Mouse (Mus musculus) left cerebral cortex, adult 8-10 months (tissue): ENCODE measurements at regions not wholly inside any gene's neighbourhood (a gene's known extent, or its start where the extent isn't known, plus 50 kb on each side); places are given as distances from the start of the nearest gene placed in this dataset.

Experiments used
- DNase-seq, 2 experiments: peaks; one replicate each; pipeline ENCODE4 v3.0.0; 2022; ENCODE audit warnings: low spot score in 2 of 2

DNA sequence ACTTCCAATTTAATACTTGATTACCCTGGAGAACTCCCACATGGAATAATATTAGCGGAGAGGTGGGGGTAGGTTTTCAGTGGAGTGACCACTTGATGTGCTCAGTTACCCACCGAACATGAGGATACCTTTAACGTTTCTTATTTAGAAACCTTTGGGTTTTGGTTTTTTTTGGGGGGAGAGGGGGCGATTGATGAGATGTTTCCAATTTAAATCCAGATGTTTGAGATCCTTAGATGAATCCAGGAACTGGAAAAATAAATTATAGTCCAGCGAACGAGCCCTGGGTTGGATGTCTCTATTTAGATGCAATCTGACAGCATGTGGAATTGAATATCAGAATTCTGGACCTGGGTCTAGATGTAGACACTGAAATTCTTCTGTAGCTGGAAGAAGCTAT lies 393.4 kb downstream of the Cd83 start:
- DNase-seq, result no peak

DNA sequence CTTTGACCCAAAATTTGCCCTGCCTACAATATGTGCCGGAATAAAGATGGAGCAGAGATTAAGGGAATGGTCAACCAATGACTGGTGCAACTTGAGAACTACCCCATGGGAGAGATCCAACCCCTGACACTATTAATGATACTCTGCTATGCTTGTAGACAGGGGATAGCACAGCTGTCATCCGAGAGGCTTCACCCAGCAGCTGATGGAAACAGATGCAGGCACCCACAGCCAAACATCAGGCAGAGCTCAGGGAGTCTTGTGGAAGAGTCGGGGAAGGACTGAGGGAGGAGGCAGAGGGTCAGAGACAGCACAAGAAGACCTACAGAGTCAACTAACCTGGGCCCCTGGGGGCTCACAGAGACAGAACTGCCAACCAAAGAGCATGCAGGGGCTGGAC lies 395.8 kb downstream of the Cd83 start:
- no peak for DNase-seq

DNA sequence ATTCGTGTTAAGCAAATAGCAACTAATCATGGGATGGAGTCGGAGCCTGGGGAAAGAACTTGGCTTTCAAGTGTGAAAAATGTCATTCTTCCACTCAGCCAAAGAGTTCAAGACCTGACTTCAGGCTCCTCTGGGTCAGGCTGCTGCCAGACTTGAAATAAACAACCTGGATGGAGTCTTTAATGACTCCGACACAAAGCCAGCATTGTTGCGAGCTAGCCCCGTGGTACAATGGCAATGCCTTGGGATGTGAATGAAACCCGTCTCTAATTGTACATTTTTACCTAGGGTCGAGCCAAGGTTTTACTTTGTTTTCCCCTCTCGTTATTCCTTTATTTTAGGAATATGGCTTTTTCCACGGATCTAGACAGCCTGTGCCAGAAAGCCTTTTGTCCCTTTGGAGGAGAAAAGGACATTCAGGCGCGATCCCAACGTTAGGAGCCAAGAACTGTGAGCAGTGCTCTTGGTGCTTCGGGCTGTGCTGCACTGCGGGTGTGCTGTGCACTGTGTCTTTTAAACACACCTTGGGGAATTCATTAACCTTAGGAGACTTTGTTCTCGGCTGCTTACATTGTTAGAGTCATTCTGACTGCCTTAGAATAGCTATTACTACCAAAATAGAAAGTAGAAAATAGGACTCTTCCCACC lies 398.1 kb downstream of the Cd83 start:
- DNase-seq, result no peak

DNA sequence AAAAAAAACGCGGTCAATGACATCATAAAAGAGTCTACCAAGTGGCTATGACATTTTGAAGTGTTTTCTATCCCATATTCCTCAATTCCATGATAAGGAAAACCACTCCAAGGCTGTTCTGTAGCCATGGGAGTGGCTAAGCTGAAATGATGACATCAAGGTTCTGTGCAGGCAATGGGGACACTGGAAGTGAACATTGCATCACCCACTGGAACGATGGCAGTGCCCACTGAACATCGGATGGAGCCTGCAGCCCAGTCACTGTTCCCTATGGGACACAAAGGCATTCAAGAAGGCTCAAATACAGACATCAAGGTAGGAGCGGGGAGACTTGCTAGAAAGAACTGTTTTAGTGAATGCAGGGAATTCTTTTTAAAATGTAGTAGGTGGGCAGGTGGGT lies 410.8 kb downstream of the Cd83 start:
- DNase-seq, result no peak

DNA sequence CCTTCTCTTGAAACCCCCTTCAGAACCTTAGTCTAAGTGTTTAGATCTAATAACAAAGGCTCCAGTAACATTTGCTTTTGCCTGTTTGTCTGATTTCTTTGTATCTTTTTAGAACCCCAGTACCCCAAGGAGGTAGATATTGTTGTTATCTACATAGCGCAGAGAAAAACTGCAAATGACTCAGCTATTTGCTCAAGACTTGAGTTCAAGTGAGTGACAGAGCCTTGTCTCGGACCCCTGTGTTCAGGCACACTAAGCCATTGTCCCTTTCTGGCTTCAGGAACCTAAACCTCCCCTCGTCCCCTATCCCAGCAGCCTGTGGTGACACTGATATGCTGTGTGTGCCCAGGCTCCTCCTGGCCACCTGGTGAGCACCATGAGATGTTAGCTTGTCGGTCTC lies 421.5 kb downstream of the Cd83 start:
- DNase-seq, result no peak

DNA sequence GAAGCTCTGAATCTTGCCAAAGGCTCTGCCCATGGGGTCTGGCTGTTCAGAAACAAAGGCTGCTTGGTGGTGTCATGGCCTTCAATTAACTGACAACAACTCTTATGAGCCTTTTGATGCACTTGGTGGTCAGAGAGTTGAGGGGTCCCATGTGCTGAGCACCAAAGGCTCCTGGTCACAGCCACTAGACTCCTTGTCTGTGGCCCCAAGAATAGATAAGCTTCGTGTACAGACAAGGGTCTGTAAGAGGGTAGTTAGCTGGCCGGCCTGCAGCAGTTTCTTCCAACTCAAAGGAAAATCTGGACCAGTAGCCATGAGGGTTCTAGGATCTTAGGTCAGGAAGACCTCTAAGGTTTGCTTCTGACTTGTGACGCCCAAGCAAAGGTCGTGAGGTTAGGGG lies 421.9 kb downstream of the Cd83 start:
- no peak for DNase-seq

DNA sequence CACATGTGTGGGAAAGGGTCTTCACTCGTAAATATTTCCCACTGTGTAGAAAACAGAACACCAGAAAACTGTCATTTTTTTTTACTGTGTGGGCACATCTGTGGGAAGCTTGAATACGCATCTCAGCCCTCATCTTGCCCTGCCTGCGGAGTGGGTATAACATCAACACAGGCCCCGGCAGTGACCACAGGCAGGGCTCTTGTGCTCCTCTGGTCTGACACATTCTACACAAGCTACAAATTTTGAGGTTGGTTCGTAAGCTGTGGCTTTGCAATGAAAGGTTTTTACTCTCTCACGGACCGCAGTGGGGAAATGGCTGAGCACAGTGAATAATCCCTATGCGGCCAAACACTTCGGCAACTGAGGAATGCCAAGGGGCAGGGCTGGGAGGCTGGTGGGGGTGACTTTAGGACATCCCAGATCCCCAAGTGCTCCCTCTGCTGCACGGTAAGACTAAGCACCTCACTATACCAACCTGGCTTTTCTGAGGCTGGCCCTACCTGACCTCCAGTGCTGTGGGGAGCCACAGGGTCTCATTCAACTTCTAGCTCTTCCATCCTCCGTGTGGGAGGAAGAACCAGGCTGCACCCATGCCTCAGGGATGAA lies 422.9 kb downstream of the Cd83 start:
- no peak for DNase-seq

DNA sequence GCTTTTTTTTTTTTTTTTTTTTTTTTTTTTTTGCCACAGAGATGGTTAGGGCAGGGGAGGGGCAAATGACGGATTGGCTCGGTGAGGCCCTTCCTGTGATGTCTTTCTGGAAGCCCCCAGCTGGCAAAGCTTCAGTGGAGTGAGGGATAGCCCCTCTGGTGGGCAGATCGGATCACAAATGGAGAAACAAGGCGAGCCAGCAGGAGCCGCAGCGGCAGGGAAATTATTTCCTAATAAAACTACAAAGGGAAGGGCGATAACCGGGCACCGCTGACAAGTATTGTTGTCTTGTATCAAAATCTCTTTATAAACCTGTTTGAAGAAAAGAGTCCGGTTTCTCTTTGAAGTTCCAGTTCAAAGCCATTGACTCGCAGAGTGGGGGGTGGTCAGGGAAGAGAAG lies 424.5 kb downstream of the Cd83 start:
- DNase-seq, result no peak

DNA sequence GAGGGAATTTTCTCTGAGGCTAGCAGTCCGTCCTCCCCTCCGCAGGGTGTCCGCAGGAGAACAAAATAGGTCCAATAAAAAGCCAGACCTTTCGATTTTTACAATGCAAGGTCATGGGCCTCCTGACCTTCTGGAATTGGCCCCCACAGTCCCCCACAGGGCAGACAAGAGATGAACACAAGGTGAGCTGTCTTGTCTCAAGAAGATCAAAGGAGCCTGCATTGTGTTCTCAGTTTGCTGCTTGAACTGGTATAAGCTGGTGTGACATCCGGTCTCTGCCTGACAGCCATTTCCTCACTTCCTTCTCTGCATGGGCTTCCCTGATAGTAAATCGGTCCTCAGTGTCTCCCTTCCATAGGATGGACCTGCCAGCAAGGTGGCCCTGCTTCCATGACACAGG lies 425.5 kb downstream of the Cd83 start:
- no peak for DNase-seq

DNA sequence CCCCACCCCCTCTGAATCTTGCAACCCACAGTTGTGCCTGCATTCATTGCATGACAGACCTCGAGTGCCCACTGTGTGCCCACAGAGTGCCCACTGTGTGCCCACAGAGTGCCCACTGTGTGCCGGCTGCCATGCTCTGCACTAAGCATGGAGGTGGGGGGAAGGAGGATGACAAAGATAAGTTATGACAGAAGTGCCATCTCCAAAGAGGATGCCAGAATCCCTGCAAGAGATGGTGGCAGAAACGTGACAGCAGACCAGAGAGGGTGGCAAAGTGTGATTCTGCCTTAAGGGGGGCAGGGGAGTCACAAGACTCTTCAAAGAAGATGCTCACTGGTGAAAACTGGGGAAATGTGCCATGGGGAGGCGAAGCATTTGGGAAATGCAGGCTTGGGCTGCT lies 427.8 kb downstream of the Cd83 start:
- no peak for DNase-seq

DNA sequence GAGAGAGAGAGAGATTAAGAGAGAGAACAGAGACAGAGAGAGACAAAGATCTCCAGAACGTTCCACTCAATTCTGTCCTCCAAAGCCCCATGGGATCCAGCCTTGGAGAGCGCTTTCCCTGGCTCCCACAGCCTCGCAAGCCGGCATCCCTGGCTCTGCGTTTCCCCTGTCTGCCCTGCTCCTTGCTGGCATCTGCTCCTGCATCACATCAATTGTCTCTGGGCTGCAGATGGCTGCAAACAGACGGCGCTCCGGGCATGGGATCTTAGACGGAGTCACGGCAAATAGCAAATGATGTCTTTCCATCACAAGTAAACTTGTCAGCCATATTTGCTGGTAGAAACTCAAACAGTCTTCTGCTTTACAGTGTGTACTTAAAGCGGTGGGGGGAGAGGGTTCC lies 428.4 kb downstream of the Cd83 start:
- DNase-seq, result no peak

DNA sequence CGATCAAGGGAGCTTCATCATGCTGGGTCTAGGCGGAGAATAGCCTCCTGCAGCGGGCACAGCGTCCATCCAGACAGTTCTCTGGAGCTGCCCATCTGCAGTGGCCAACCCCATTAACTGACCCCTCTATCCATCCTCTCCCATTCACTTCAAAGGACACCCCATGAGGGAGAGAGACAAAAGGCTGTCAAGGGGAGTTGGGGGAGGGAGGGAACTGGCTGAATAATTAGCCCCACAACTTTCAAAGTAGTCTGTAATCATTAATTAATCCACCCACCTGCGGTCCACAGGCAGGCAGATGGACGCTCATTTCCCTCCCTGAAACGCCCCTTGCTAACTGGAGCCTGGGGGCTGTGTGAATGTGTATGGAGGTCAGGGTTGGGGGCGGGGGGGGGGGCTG lies 433.7 kb downstream of the Cd83 start:
- DNase-seq, result no peak

DNA sequence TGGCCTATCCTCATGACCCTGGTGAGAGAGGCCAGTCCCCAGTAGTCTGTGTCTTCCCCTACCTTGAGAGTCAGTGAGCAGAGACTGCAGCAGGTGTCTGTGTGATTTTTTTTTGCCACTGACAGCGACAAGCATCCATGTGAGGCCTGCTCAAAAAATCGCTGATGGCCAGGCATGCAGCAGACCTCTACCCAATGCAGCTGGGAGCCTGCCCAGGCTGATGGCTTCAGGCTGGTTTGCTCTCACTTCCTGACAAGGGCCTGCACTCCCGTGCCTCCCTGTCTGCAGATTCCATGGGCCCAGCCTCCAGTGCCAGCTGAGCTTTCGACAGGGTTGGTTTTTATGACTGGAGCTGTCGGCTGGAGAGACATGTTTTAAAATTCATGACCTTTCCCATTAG lies 437.1 kb downstream of the Cd83 start:
- no peak for DNase-seq

DNA sequence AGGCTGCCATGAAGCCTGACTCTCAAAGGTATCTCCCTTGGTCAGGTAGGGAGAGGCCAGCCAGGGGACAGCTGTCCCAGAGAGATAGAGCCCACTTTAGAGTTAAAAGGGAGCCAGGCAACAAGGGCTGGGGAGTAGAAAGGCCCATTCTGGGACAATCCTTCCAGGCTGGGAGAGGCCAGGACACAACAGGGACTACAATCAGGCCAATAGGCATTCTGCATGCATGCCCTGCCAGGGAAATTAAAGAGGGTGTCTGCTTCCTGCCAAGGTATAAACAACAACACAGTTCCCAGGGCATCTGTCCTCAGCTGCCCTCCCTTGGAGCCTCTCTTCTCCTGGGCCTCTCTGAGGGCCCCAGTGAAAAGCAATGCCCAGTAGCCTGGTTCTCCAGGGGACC lies 437.8 kb downstream of the Cd83 start:
- peak in 1 of 2 experiments; percentile 35 for DNase-seq

DNA sequence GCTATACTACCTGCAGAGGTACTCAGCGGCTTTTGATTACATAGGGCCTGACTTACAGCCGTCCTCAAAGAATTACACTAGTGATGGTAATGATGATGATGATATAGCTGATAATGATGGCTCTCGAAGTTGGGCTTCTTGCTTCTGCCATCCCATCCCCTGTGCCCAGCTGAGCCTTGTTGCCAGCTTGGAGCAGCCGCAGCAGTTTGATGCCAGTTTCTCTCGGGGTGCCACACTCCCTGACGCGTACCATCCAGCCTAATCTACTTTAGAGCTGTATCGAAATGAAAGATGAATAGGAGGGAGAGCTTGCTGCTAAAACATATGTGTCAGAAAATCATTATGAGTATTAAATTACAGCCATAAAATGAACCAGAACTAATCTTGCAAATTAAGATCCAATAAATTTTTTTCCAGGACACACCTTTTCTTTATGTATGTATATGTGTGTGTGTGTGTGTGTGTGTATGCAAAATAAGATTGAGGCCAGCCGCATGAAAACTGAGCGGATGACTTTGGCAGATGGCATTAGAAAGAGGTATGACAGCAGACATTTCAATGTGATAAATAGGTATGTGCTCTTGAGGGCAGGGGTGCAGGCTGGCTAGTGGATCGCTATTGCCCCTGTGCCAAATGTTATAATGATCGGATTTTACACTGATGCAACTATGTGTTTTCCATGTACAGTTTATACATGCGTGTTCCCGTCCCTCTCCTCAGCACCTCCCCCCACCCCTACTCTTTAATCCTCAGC lies 443.3 kb downstream of the Cd83 start:
- DNase-seq, result no peak

DNA sequence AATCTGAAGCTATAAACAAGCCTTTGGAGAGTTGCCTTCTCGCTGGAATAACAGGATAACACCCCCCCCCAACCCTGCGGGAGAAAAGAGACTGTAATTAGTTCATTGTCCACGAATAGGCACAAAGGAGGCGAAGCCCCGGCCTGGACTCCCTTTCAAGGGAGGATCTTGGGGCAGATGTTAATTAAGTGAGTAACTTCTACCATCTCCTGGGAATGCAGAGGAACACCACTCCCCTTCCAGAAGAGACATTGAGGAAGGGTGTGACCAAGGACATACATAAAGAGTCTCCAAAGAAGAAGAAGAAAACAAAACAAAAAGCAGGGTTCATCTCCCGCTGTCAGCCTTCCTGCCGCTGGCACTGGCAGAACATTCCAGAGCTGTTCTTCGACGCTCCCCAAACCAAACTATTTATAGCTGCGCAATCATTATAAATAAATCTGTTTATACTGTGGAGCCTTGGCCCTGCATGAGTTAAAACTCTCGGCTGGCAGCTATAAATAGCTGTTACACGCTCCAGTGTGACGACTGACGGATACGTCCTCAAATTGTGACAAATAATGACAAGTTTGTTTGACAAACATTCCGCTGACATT lies 444.1 kb downstream of the Cd83 start:
- no peak for DNase-seq

DNA sequence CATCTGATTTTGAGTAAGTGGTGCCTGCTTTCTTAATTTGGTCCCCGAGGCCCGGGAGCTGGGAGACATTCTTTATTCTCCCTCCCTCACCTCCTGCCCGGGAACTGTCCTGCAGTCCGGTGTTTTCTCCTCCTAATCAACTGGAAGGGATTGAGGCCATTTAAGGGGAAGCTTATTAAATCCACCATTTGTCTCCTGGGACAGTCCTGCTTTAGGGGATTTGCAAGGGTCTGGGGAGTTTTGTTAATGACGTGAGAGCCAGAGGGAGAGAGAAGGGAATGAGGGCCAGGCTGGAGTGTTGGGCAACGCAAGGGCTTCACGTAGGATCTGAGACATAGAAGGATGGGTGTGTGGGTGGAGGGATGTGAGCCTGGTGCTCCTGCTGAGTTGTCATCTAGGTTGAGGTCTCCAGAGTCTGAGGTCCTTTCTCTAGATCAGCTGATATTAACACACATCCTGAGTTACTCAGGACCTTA lies 444.6 kb downstream of the Cd83 start:
- no peak for DNase-seq

DNA sequence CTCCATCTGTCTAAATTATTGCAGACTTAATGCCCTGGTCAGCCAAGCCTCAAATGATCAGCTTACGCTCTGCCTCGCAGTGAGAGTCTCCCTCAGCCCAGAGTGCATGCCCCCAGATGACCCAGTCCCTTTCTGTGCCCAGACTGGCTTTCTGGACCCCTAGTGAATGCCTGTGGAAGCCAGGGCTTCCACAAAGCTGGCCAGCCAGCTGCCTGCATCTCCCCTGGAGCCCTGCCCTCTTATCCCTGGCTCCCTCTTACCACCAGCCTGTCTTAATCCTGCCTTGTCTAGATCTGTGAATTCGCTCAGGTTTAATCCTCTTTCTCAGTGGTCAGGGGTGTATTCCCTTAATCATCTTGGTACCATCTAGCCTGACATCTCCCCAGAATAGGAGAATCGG lies 446.8 kb downstream of the Cd83 start:
- DNase-seq, result no peak

DNA sequence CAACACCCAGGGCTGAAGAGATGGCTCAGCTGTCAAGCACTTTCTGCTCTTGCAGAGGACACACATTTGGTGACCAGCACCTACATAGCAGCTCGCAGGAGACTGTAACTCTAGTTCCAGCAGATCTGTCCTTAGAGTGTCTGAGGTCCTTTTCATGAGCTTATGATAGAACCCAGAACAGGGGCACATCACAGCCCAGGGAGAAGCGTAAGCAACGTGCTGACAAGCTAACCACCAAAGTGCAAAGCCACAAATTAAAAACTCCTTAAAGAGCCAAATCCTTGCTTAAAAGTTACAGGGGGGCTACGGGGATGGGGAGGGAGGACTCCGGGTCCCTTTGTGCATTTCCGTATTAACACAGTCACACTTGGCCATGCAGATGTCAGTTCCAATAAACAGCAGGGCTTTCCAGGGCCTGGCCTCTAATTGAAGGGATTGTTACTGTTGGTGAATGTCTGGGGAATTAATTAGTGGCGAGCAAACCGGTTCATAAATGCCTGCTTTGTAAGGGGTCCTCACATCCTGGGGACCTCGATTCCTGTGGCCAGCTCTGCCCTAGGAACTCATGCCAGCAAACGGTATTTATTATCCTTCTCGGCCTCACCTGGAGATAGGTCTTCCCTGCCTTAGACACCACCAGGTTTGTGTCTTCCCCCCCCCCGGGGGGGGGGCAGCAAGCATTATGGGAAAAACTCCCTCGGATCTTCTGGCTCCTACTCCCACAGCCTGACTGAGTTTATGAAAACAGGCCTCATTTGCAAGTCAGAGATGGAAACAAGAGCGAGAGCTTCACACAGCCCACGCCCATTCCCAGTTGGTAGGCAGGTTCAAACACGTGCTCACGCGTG lies 447.5 kb downstream of the Cd83 start:
- peak; percentile 59 to 95 for DNase-seq

DNA sequence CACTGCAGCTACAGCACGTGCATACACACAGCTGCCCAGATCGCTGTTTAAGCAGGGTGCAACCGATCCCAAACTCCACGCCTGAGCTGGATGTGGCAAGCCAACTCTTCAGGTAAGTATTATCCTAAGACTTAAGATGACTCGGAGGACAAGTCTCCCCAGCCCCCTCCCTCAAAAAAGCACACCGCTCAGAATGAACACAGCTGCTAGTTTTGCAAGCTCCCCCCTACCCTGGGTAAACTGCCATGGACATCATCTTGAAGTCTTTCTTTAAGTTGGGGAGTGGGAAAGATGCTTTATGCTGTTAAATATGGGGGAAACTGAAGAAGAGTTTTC lies 448.1 kb downstream of the Cd83 start:
- DNase-seq, result no peak

DNA sequence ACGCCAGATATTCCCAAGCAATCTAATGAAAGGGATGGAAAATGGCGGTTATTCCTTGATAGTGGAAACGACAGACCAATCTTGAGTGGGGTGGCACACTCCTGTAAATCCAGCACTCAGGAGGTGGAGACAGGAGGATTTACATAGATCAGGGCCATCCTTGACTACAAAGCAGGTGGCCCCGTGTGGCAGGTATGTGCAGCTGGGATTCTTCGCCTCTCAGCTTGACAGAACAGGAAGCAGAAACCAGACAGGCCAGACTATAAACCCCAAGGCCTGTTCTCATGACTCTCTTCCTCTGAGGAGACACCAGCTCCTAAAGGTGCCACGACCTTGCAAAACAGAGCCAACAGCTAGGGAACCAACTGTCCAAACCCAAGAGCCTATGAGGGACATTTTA lies 449.7 kb downstream of the Cd83 start:
- DNase-seq, result no peak

DNA sequence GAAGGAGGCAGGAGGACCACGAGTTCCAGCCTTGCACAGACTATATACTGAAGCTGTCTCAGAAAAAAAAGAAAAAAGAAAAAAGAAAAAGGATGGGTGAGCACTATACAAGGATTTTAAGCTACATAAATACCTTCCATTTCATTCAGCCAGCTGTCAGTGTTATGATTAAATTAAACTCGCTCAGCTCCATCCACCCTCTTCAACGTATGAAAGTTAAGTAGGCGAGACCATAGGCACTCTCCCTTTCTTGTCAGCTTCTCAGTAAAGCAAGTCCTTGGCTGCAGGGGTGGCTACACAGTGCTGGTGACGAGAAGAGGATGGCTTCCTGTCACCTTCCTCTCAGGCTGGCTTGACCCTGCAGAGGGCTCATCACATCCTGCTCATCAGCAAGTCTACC lies 450.7 kb downstream of the Cd83 start:
- peak in 1 of 2 experiments; percentile 43 for DNase-seq
